Mouse (Mus musculus): ENCODE measurements around the gene Mink1. TPM values are rescaled to one million over a fixed set of nuclear protein-coding genes. Genes with fewer than 3 reads are reported as not detected.

Mink1 gene
- total and polyA plus RNA-seq, 3 experiments, result 33.8 to 230 (median 57.3) TPM

GRCm38 (mm10) chr11:70597301-70597700, 34.6 kb downstream of the Mink1 start:
- Histone ChIP-seq H3K27me3 (ENCODE audit: control insufficient read depth in 1 of 2, insufficient read depth in 2 of 2, low read length in 2 of 2) (no peaks in the 10 kb centered on the region), H3K36me3 (ENCODE audit: control insufficient read depth in 1 of 2, insufficient read depth in 2 of 2, low read length in 2 of 2) (peaks cover 5 to 20% of the 10 kb centered on the region in 2 experiments), H3K4me1 (ENCODE audit: control insufficient read depth in 1 of 2, insufficient read depth in 2 of 2, low read length in 2 of 2) (peaks cover 15 to 30% of the 10 kb centered on the region in 2 experiments), H3K9me3 (replicated peaks; ENCODE audit: insufficient read depth, low read length) (no peaks in the 10 kb centered on the region), H3K9ac (ENCODE audit: control insufficient read depth, low read depth, low read length, poor library complexity, severe bottlenecking) (peak overlapping the region; percentile 29), H3K4me3 (ENCODE audit: control insufficient read depth in 1 of 2, insufficient read depth in 1 of 2, low read depth in 2 of 2, low read length in 2 of 2) (no peak overlapping the region), H3K79me2 (ENCODE audit: control insufficient read depth, insufficient read depth, low read length, poor library complexity) (peaks cover 3% of the 10 kb centered on the region; the same call in 1 of the 2 replicates), H3K27ac (ENCODE audit: control insufficient read depth, low read depth, low read length) (peak overlapping the region; percentile 73)
- DNase-seq (ENCODE audit: low read depth, low spot score), result peak; percentile 88
- TF ChIP-seq MYB (IDR thresholded peaks at IDR 0.05; ENCODE audit: low read depth, low read length), result no peak
- TF ChIP-seq HCFC1 (IDR thresholded peaks at IDR 0.05; ENCODE audit: low read depth, low read length), result no peak
- TF ChIP-seq USF2 (IDR thresholded peaks at IDR 0.05; ENCODE audit: borderline replicate concordance in 1 of 2, insufficient read depth in 1 of 2, low read depth in 1 of 2, low read length in 2 of 2), result no peak
- TF ChIP-seq MYC (IDR thresholded peaks at IDR 0.05; ENCODE audit: low read depth, low read length), result peak; percentile 95
- no peak for TF ChIP-seq UBTF (IDR thresholded peaks at IDR 0.05; ENCODE audit: borderline replicate concordance, insufficient read depth, low read depth, low read length)
- TF ChIP-seq MAFK (IDR thresholded peaks at IDR 0.05; ENCODE audit: borderline replicate concordance, low read depth, low read length), result no peak
- peak; percentile 92 for TF ChIP-seq SIN3A (IDR thresholded peaks at IDR 0.05; ENCODE audit: low read length)
- TF ChIP-seq RCOR1 (IDR thresholded peaks at IDR 0.05; ENCODE audit: low read depth, low read length), result no peak
- TF ChIP-seq MXI1 (IDR thresholded peaks at IDR 0.05; ENCODE audit: low read depth, low read length), result peak; percentile 93
- TF ChIP-seq POLR2A (IDR thresholded peaks at IDR 0.05; ENCODE audit: control insufficient read depth in 1 of 2, insufficient read depth in 1 of 2, low read depth in 1 of 2, low read length in 2 of 2, poor library complexity in 1 of 2), result peak in 1 of 2 experiments; percentile 27; a peak in 1 of 4 replicates
- no peak for TF ChIP-seq CHD2 (IDR thresholded peaks at IDR 0.05; ENCODE audit: low read length)
- TF ChIP-seq ZNF384 (IDR thresholded peaks at IDR 0.05; ENCODE audit: low read depth, low read length), result no peak
- no peak for TF ChIP-seq SMC3 (IDR thresholded peaks at IDR 0.05; ENCODE audit: low read depth, low read length)
- no peak for TF ChIP-seq MEF2A (IDR thresholded peaks at IDR 0.05; ENCODE audit: extremely low read depth, insufficient replicate concordance, low read depth, low read length, poor library complexity, severe bottlenecking)
- TF ChIP-seq ZKSCAN1 (IDR thresholded peaks at IDR 0.05; ENCODE audit: low read depth, low read length), result no peak
- TF ChIP-seq MAX (IDR thresholded peaks at IDR 0.05; ENCODE audit: low read length), result peak; percentile 92
- peak; percentile 79 to 89 for TF ChIP-seq EP300 (IDR thresholded peaks at IDR 0.05; ENCODE audit: low read depth in 1 of 2, low read length in 2 of 2)
- peak; percentile 83 for TF ChIP-seq TCF12 (IDR thresholded peaks at IDR 0.05; ENCODE audit: low read depth, low read length)
- TF ChIP-seq POLR2AphosphoS5 (IDR thresholded peaks at IDR 0.05; ENCODE audit: borderline replicate concordance, low read depth, low read length), result no peak
- TF ChIP-seq TBP (IDR thresholded peaks at IDR 0.05; ENCODE audit: low read depth, low read length), result no peak
- TF ChIP-seq NRF1 (IDR thresholded peaks at IDR 0.05; ENCODE audit: insufficient read depth, low read depth, low read length, poor library complexity, severe bottlenecking), result no peak
- no peak for TF ChIP-seq MAZ (IDR thresholded peaks at IDR 0.05; ENCODE audit: low read depth, low read length)
- no peak for TF ChIP-seq JUND (IDR thresholded peaks at IDR 0.05; ENCODE audit: low read depth, low read length)
- no peak for TF ChIP-seq RAD21 (IDR thresholded peaks at IDR 0.05; ENCODE audit: low read depth, low read length)
- no peak for TF ChIP-seq POLR2AphosphoS2 (IDR thresholded peaks at IDR 0.05; ENCODE audit: low read length)
- TF ChIP-seq ELF1 (IDR thresholded peaks at IDR 0.05; ENCODE audit: low read depth, low read length), result peak; percentile 65; the same call in 1 of the 2 replicates
- TF ChIP-seq ZMIZ1 (IDR thresholded peaks at IDR 0.05; ENCODE audit: low read depth, low read length), result no peak
- peak; percentile 84 for TF ChIP-seq USF1 (IDR thresholded peaks at IDR 0.05; ENCODE audit: low read depth, low read length)
- TF ChIP-seq ZC3H11A (IDR thresholded peaks at IDR 0.05; ENCODE audit: low read depth, low read length), result no peak
- TF ChIP-seq CTCF (IDR thresholded peaks at IDR 0.05 in 2 of 3, conservative IDR thresholded peaks at IDR 0.05 in 1 of 3; ENCODE audit: control insufficient read depth in 1 of 3, insufficient read depth in 1 of 3, low read depth in 2 of 3, low read length in 3 of 3, poor library complexity in 1 of 3, severe bottlenecking in 1 of 3), result no peak
- no peak for TF ChIP-seq NELFE (IDR thresholded peaks at IDR 0.05; ENCODE audit: low read depth, low read length)
- peak; percentile 73 for TF ChIP-seq TAL1 (IDR thresholded peaks at IDR 0.05; ENCODE audit: low read length)
- no peak for TF ChIP-seq GABPA (IDR thresholded peaks at IDR 0.05; ENCODE audit: low read depth, low read length)
- TF ChIP-seq CHD1 (IDR thresholded peaks at IDR 0.05; ENCODE audit: low read depth, low read length), result no peak
- peak; percentile 88 for TF ChIP-seq ETS1 (IDR thresholded peaks at IDR 0.05; ENCODE audit: low read depth, low read length)
- peak; percentile 63 for TF ChIP-seq GATA1 (IDR thresholded peaks at IDR 0.05; ENCODE audit: low read depth, low read length)
- TF ChIP-seq E2F4 (IDR thresholded peaks at IDR 0.05; ENCODE audit: borderline replicate concordance, low read depth, low read length), result no peak
- TF ChIP-seq BHLHE40 (IDR thresholded peaks at IDR 0.05; ENCODE audit: borderline replicate concordance, low read depth, low read length), result peak; percentile 77; the same call in 1 of the 2 replicates

All from MEL (cell line).